Mouse (Mus musculus) forebrain, embryonic 15.5 days (tissue): ENCODE results near the gene Zpr1. TPM values are rescaled to one million over a fixed set of nuclear protein-coding genes. Genes with fewer than 3 reads are reported as not detected.
A peak's percentile ranks its signal among the peaks of the same experiment; 100 is the strongest.

ENCODE experiments used
- ATAC-seq: fragments of 200-750 bp; cut with Nextera tagmentation; replicated peaks from 2 replicates; pipeline ENCODE4 v1.8.0; 2017; ENCODE audit warnings: mild to moderate bottlenecking, moderate TSS enrichment, moderate library complexity
- H3K27ac ChIP-seq: fragments of 300-500 bp; sonication (generic); replicated peaks from 2 replicates; pipeline ENCODE4 v1.5.1; 2015; ENCODE audit warnings: mild to moderate bottlenecking, inconsistent platforms
- H3K27me3 ChIP-seq: fragments of 300-500 bp; sonication (generic); 2 replicates; pipeline ENCODE4 v1.6.1; 2015; ENCODE audit warnings: inconsistent platforms
- H3K36me3 ChIP-seq: fragments of 300-500 bp; sonication (generic); 2 replicates; pipeline ENCODE4 v1.6.1; 2015; ENCODE audit warnings: mild to moderate bottlenecking, inconsistent platforms
- H3K4me1 ChIP-seq: fragments of 300-500 bp; sonication (generic); 2 replicates; pipeline ENCODE4 v1.6.1; 2015; ENCODE audit warnings: inconsistent platforms
- H3K4me2 ChIP-seq: fragments of 300-500 bp; sonication (generic); replicated peaks from 2 replicates; pipeline ENCODE4 v1.6.1; 2015; ENCODE audit warnings: mild to moderate bottlenecking, inconsistent platforms
- H3K4me3 ChIP-seq: fragments of 300-500 bp; sonication (generic); 2 replicates; pipeline ENCODE4 v1.5.1; 2015; ENCODE audit warnings: mild to moderate bottlenecking, inconsistent platforms
- H3K9ac ChIP-seq: fragments of 300-500 bp; sonication (generic); replicated peaks from 2 replicates; pipeline ENCODE4 v1.6.1; 2015; ENCODE audit warnings: mild to moderate bottlenecking, inconsistent platforms
- H3K9me3 ChIP-seq: fragments of 300-500 bp; sonication (generic); 2 replicates; pipeline ENCODE4 v1.6.1; 2016; ENCODE audit warnings: inconsistent platforms
- WGBS: fragments of 180-500 bp; shearing (Covaris S2); methylation state at CpG from one replicate; pipeline ENCODE4 v1.1.7; 2015; ENCODE audit warnings: mixed read lengths; 5-methylcytosine and 5-hydroxymethylcytosine counted together
- polyA plus RNA-seq: library from polyadenylated mRNA; unstranded; fragments of >200 nt; fragmentation: Nextera tagmentation; extraction: Ambion mirVana; gene quantifications from 2 replicates; pipeline ENCODE4 v1.2.1, GENCODE M21; 2015

Zpr1 gene
- polyA plus RNA-seq, 1 experiment from 2014 or later: 73.1 TPM

DNA sequence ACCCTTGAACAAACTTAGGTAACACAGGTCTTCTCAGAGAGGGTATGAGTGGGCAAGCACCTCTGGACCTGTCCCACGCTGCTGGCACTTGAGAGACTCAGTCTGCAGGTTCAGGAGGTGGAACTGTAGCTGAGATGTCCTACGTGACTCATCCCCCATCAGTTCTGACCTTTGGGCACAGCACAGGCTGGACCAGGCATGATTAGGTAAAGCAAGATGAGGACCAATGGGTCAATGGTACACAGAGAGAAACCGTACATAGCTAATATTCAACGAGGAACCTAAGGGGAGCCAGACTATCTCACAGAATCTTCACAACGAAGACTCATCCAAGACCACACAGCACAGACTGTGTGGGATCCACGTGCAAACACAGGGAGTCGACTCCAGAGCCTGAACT, 34.0 kb upstream of the Zpr1 start:
- no peak overlapping the region for H3K4me3 ChIP-seq
- H3K27me3 ChIP-seq: no peaks in the 10 kb centered on the region
- H3K4me2 ChIP-seq: no peak overlapping the region
- H3K9me3 ChIP-seq: no peaks in the 10 kb centered on the region
- H3K27ac ChIP-seq: no peak overlapping the region
- no peak overlapping the region for H3K9ac ChIP-seq
- H3K36me3 ChIP-seq: no peaks in the 10 kb centered on the region
- no peak for ATAC-seq
- 87% methylated on average over 7 of the region's 7 CpGs for WGBS
- no peaks in the 10 kb centered on the region for H3K4me1 ChIP-seq

DNA sequence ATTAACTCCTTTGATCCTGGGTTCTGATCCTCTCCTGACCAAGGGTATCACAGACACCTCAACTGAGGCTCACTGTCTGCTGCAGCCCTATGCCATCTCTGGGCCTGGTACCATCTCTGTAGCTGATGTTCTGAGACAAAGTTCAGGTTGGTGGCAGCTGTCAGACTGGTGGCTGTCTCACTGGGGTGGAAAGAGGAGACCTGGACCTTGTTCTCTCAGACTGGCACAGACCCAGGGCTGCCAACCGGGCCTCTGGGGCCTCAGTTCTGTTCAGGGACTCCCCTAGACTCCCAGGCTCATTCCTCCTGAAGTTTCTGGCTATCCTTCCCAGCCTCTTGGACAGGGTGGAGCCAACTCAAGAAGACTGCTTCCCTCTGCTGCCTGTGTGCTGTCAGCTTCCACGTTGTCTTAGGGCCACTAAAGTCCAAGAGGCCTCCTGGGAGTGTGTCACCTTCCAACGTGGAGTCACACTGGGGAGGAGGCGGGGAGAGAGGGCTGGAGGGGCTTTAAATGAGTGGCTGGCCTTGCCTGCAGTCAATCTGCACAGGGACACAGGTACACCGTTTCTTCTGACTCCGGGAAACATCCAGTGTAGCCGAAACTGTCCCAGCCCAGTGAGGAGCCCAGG, 32.2 kb upstream of the Zpr1 start, which contains the start of gene Apoa4:
TSS of gene Apoa4 (plus strand) at position 171 of the 628 bp plus-strand sequence.
- WGBS: 67% methylated on average over 7 of the region's 7 CpGs
- H3K27ac ChIP-seq: no peak within 1 kb of the TSS
- H3K4me1 ChIP-seq: no peaks in the 10 kb centered on the region
- H3K9ac ChIP-seq: no peak within 1 kb of the TSS
- no peaks in the 10 kb centered on the region for H3K27me3 ChIP-seq
- ATAC-seq: no peak
- no peaks in the 10 kb centered on the region for H3K9me3 ChIP-seq
- H3K4me3 ChIP-seq: no peak within 1 kb of the TSS
- H3K4me2 ChIP-seq: no peak within 1 kb of the TSS
- no peaks in the 10 kb centered on the region for H3K36me3 ChIP-seq

DNA sequence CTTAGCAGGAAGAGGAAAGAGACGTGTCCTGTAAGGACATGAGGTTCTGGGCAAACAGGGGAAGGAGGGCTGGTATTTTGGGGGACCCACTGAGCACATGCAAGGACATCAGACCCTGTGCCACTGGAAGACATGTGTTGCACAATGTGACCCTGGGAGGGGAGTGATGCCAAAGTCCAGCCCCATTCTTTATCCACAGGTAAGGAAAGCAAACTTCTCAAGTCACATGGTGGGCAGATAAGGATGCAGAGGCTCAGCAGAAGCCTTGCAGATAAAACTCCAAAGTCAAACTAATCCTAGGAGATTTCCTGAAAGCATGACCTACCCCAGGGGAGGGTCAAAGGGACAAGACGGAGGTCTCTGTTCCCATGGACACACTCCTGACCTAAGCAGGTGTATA, 31.0 kb upstream of the Zpr1 start:
- H3K27ac ChIP-seq: no peak overlapping the region
- no peak overlapping the region for H3K4me3 ChIP-seq
- no peak overlapping the region for H3K9ac ChIP-seq
- H3K27me3 ChIP-seq: no peaks in the 10 kb centered on the region
- 71% methylated on average over 2 of the region's 2 CpGs for WGBS
- no peaks in the 10 kb centered on the region for H3K9me3 ChIP-seq
- no peaks in the 10 kb centered on the region for H3K36me3 ChIP-seq
- ATAC-seq: no peak
- no peaks in the 10 kb centered on the region for H3K4me1 ChIP-seq
- no peak overlapping the region for H3K4me2 ChIP-seq

- Histone ChIP-seq H3K27ac (no peak overlapping the region), H3K9ac (no peak overlapping the region), H3K4me1 (no peaks in the 10 kb centered on the region), H3K27me3 (peaks cover 6% of the 10 kb centered on the region; the same call in 1 of the 2 replicates), H3K4me3 (no peak overlapping the region), H3K36me3 (no peaks in the 10 kb centered on the region), H3K4me2 (no peak overlapping the region), H3K9me3 (no peaks in the 10 kb centered on the region)
- 71% methylated on average over 4 of the region's 4 CpGs for WGBS
- ATAC-seq: no peak
Observed at GRCm38 (mm10) chr9:46243122-46243521, 29.7 kb upstream of the Zpr1 start.

DNA sequence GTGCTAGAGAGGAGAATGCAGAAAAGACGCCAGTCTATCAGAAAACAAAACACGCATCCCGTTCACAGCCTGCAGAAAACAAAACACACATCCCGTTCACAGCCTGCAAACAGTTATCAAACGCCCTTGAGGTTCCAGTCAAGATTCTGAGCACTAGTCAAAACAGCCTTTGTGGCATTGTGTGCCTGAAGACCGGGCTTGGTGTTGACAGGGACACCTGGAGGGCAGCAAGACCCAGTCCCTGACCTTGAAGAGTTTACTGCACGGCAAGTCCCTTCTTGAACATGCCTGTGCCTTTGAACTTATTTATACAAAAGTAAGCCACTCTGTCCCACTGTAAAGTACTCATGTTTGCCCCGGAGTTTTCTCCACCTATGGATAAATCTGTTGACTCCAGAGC, 29.3 kb upstream of the Zpr1 start:
- Histone ChIP-seq H3K27ac (no peak overlapping the region), H3K4me3 (no peak overlapping the region), H3K9ac (no peak overlapping the region), H3K27me3 (peaks cover 6% of the 10 kb centered on the region; the same call in 1 of the 2 replicates), H3K9me3 (no peaks in the 10 kb centered on the region), H3K4me1 (no peaks in the 10 kb centered on the region), H3K4me2 (no peak overlapping the region), H3K36me3 (no peaks in the 10 kb centered on the region)
- WGBS: 42% methylated on average over 8 of the region's 8 CpGs
- no peak for ATAC-seq

DNA sequence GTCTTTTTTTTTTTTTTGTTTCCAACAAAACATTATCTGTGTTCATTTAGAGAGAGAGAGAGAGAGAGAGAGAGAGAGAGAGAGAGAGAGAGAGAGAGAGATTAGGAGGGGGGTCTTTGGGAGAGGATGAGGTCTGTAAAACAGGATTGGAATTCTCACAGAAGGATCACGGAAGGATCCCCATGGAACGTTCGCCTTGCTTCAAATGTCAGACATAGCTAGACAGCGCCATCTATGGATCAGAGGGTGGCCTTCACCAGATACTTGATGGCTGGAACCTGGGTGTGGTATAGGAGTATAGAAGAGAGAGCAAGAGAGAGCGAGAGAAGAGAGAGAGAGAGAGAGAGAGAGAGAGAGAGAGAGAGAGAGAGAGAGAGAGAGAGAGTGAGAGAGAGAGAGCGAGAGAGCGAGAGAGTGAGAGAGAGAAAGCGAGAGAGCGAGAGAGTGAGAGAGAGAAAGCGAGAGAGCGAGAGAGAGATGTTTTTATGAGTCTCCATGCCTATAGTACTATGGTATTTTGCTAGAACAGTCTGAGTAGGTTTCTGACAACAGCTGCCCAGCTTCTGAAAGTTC, 26.0 kb upstream of the Zpr1 start:
- no peak overlapping the region for H3K4me3 ChIP-seq
- no peaks in the 10 kb centered on the region for H3K9me3 ChIP-seq
- ATAC-seq: peak; percentile 80; the same call in 1 of the 2 replicates
- WGBS: 24% methylated on average over 11 of the region's 11 CpGs
- no peaks in the 10 kb centered on the region for H3K36me3 ChIP-seq
- no peaks in the 10 kb centered on the region for H3K4me1 ChIP-seq
- H3K4me2 ChIP-seq: no peak overlapping the region
- peaks cover 6% of the 10 kb centered on the region; the same call in 1 of the 2 replicates for H3K27me3 ChIP-seq
- H3K9ac ChIP-seq: no peak overlapping the region
- no peak overlapping the region for H3K27ac ChIP-seq

GRCm38 (mm10) chr9:46256177-46256576, 16.7 kb upstream of the Zpr1 start:
- Histone ChIP-seq H3K9ac (no peak overlapping the region), H3K4me3 (no peak overlapping the region), H3K4me2 (no peak overlapping the region), H3K36me3 (no peaks in the 10 kb centered on the region), H3K4me1 (no peaks in the 10 kb centered on the region), H3K27ac (no peak overlapping the region), H3K27me3 (no peaks in the 10 kb centered on the region), H3K9me3 (no peaks in the 10 kb centered on the region)
- ATAC-seq: no peak
- WGBS: 87% methylated on average over 7 of the region's 7 CpGs

GRCm38 (mm10) chr9:46256658-46257385, 16.0 kb upstream of the Zpr1 start:
- Histone ChIP-seq H3K27ac (no peak overlapping the region), H3K27me3 (no peaks in the 10 kb centered on the region), H3K4me2 (no peak overlapping the region), H3K9ac (no peak overlapping the region), H3K4me1 (no peaks in the 10 kb centered on the region), H3K9me3 (no peaks in the 10 kb centered on the region), H3K4me3 (no peak overlapping the region), H3K36me3 (no peaks in the 10 kb centered on the region)
- no peak for ATAC-seq
- WGBS: 90% methylated on average over 10 of the region's 10 CpGs

DNA sequence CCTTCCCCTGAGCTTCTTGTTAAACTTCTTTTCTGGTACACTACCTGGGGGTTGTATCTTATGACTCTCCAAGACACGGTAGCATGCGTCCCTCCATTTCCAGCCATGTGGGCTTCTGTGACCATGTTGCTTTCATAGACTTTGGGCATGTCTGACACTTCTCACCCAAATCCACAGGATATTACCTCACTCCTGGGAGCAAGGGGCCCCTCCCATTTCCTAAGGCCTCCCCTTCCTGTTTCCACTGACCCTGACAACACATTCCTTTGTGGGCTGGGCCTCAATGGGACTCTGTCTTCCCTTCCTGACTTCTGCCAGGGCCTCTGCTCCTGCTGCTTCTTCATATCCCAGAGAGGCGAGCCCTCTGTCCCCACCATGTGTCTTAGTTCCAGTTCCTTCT, 15.3 kb upstream of the Zpr1 start:
- Histone ChIP-seq H3K27ac (no peak overlapping the region), H3K4me1 (no peaks in the 10 kb centered on the region), H3K9ac (no peak overlapping the region), H3K4me3 (no peak overlapping the region), H3K27me3 (no peaks in the 10 kb centered on the region), H3K36me3 (no peaks in the 10 kb centered on the region), H3K4me2 (no peak overlapping the region), H3K9me3 (no peaks in the 10 kb centered on the region)
- ATAC-seq: no peak
- WGBS: 89% methylated on average over 3 of the region's 3 CpGs

- Histone ChIP-seq H3K27me3 (no peaks in the 10 kb centered on the region), H3K4me3 (no peak overlapping the region), H3K4me2 (no peak overlapping the region), H3K36me3 (no peaks in the 10 kb centered on the region), H3K9me3 (no peaks in the 10 kb centered on the region), H3K9ac (no peak overlapping the region), H3K4me1 (no peaks in the 10 kb centered on the region), H3K27ac (no peak overlapping the region)
- WGBS: 91% methylated on average over 6 of the region's 6 CpGs
- no peak for ATAC-seq
Observed at GRCm38 (mm10) chr9:46259111-46259510, 13.8 kb upstream of the Zpr1 start.

- Histone ChIP-seq H3K36me3 (no peaks in the 10 kb centered on the region), H3K9me3 (no peaks in the 10 kb centered on the region), H3K27ac (no peak overlapping the region), H3K4me3 (no peak overlapping the region), H3K4me1 (no peaks in the 10 kb centered on the region), H3K4me2 (no peak overlapping the region), H3K27me3 (no peaks in the 10 kb centered on the region), H3K9ac (no peak overlapping the region)
- 85% methylated on average over 7 of the region's 7 CpGs for WGBS
- ATAC-seq: no peak
Observed at GRCm38 (mm10) chr9:46261131-46261530, 11.7 kb upstream of the Zpr1 start.

DNA sequence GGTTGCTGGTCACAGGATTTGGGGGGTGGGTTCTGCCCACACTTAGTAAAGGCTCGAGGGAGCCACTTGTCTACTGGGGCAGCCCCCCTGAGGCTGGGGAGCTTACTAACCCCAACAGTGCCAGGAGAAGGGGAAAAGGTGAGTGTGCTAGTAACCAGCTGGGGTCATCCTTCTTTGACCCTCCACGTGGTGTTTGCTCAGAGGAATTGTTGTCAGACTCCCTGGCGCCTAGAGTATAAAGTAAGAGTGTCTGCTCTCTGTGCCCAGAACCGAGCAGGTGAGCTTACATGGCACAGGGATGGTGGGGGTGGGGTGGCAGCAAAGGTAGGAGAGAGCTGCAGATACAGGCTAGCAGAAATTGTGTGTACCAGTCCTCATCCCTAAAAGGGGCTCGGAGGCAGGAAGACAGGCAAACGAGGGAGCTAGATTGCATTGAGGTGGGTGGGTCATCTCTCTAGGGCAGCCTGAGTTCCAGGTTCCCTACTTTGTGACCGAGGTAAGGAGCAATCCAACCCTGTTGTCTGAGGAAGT, 4.5 kb upstream of the Zpr1 start, which contains the start of gene Apoa5:
TSS of gene Apoa5 (plus strand) at position 291 of the 531 bp plus-strand sequence.
- no peaks in the 10 kb centered on the region for H3K9me3 ChIP-seq
- peaks cover 13% of the 10 kb centered on the region; the same call in 1 of the 2 replicates for H3K27me3 ChIP-seq
- no peak within 1 kb of the TSS for H3K4me2 ChIP-seq
- H3K9ac ChIP-seq: no peak within 1 kb of the TSS
- 56% methylated on average over 7 of the region's 7 CpGs for WGBS
- H3K4me1 ChIP-seq: peaks cover 3% of the 10 kb centered on the region
- H3K4me3 ChIP-seq: no peak within 1 kb of the TSS
- H3K27ac ChIP-seq: no peak within 1 kb of the TSS
- H3K36me3 ChIP-seq: no peaks in the 10 kb centered on the region
- no peak for ATAC-seq
